Mouse (Mus musculus) bone marrow, adult 2 months (tissue): ENCODE results near the gene Dnajc11.

Experiments used
- CTCF ChIP-seq: fragments of 200-500 bp; IDR thresholded peaks from 2 replicates; pipeline ENCODE4 v1.5.1; 2011; ENCODE audit warnings: low read length, control low read depth; ENCODE audit not compliant: control insufficient read depth, insufficient read depth
- POLR2A ChIP-seq: fragments of 200-500 bp; IDR thresholded peaks from 2 replicates; pipeline ENCODE4 v1.6.1; 2011; ENCODE audit warnings: low read depth, mild to moderate bottlenecking, control low read depth, low read length, borderline replicate concordance; ENCODE audit not compliant: control insufficient read depth

GRCm38 (mm10) chr4:152026751-152027508, 93.4 kb downstream of the Dnajc11 start:
- TF ChIP-seq CTCF (no peak), POLR2A (no peak)
